Mouse (Mus musculus): ENCODE measurements around the gene Wdr3. TPM values are rescaled to one million over a fixed set of nuclear protein-coding genes. Genes with fewer than 3 reads are reported as not detected.

Wdr3 gene
- polyA plus RNA-seq, 1 experiment from 2014 or later, result 50.1 TPM

Other genes with a start within 250 kb of the Wdr3 start
- 47.8 and 50.5 TPM in 2 replicates for gene Gdap2, start within 50 bp of the Wdr3 start, polyA plus RNA-seq (2014; fragmentation: Nextera tagmentation; extraction: Ambion mirVana)